In genomic region chr6:38380764-38381128, GRCm38 (mm10) we compare ENCODE assay signal across 7 mouse cellular contexts. TPM values are rescaled to one million over a fixed set of nuclear protein-coding genes. Genes with fewer than 3 reads are reported as not detected.
DNase-seq lines count a peak whose midpoint lies in the region; ATAC-seq and TF ChIP-seq lines count a peak whose summit lies in the region.

No protein-coding gene starts in this region.

- peak overlapping the region; percentile 66 for H3K4me3 ChIP-seq in lung, adult 2 months (replicated peaks; ENCODE audit: extremely low read depth, low read depth, low read length)
- peak overlapping the region; percentile 62 for H3K4me3 ChIP-seq in embryonic facial prominence, embryonic 15.5 days (replicated peaks)
- H3K4me3 ChIP-seq in intestine, embryonic 16.5 days (ENCODE audit: low read length), result peak overlapping the region; percentile 56
- peak overlapping the region; percentile 52 for H3K4me3 ChIP-seq in neural tube, embryonic 14.5 days (ENCODE audit: low read depth, low read length)

- no peak for ATAC-seq in embryonic facial prominence, embryonic 15.5 days (ENCODE audit: insufficient number of reproducible peaks, low FRiP score, low TSS enrichment, low read depth)
- no peak for ATAC-seq in intestine, embryonic 16.5 days
- ATAC-seq in neural tube, embryonic 14.5 days (ENCODE audit: low read depth), result 0 out of 2 replicates have a peak, but pooled peaks have one; percentile 3
- no peak for ATAC-seq in granulocyte monocyte progenitor cell, adult 5-6 weeks (replicated peaks; ENCODE audit: poor library complexity, severe bottlenecking)

- no peak for DNase-seq in lung, adult 2 months
- no peak for DNase-seq in lung, adult 18-20 months
- no peak for DNase-seq in urinary bladder, adult 18-20 months (ENCODE audit: low spot score in 2 of 2)

- peaks cover 6% of the 10 kb centered on the region for H3K36me3 ChIP-seq in embryonic facial prominence, embryonic 15.5 days
- H3K36me3 ChIP-seq in intestine, embryonic 16.5 days (ENCODE audit: control insufficient read depth, insufficient read depth, low read length), result no peaks in the 10 kb centered on the region
- H3K36me3 ChIP-seq in neural tube, embryonic 14.5 days (ENCODE audit: control insufficient read depth, insufficient read depth, low read length), result peaks cover 4% of the 10 kb centered on the region; the same call in 1 of the 2 replicates

- peak overlapping the region; percentile 63 for H3K4me2 ChIP-seq in embryonic facial prominence, embryonic 15.5 days (replicated peaks)
- peak overlapping the region; percentile 54 for H3K4me2 ChIP-seq in intestine, embryonic 16.5 days (ENCODE audit: low read depth, low read length)
- peak overlapping the region; percentile 78 for H3K4me2 ChIP-seq in neural tube, embryonic 14.5 days (ENCODE audit: low read depth, low read length)

- 0 out of 2 replicates have a peak overlapping the region, but pooled peaks have one; percentile 68 for H3K27ac ChIP-seq in embryonic facial prominence, embryonic 15.5 days (replicated peaks)
- no peak overlapping the region for H3K27ac ChIP-seq in intestine, embryonic 16.5 days (ENCODE audit: low read length)
- peak overlapping the region; percentile 75 for H3K27ac ChIP-seq in neural tube, embryonic 14.5 days (ENCODE audit: low read depth, low read length)

- no peaks in the 10 kb centered on the region for H3K9me3 ChIP-seq in embryonic facial prominence, embryonic 15.5 days (replicated peaks)
- no peaks in the 10 kb centered on the region for H3K9me3 ChIP-seq in intestine, embryonic 16.5 days (ENCODE audit: control insufficient read depth, low read length)
- H3K9me3 ChIP-seq in neural tube, embryonic 14.5 days (ENCODE audit: control insufficient read depth, low read length), result no peaks in the 10 kb centered on the region

- no peak for TF ChIP-seq CTCF in lung, adult 2 months (IDR thresholded peaks at IDR 0.05; ENCODE audit: insufficient read depth, low read length)

- WGBS in lung, adult 2 months, result under 1% methylated on average over 4 of the region's 4 CpGs
- WGBS in embryonic facial prominence, embryonic 15.5 days, result 1% methylated on average over 4 of the region's 4 CpGs
- WGBS in intestine, embryonic 16.5 days, result 3% methylated on average over 4 of the region's 4 CpGs
- 3% methylated on average over 4 of the region's 4 CpGs for WGBS in neural tube, embryonic 14.5 days

- peak overlapping the region; percentile 53 for H3K9ac ChIP-seq in embryonic facial prominence, embryonic 15.5 days
- H3K9ac ChIP-seq in intestine, embryonic 16.5 days (ENCODE audit: low read depth, low read length), result peak overlapping the region; percentile 69
- peak overlapping the region; percentile 57 for H3K9ac ChIP-seq in neural tube, embryonic 14.5 days (replicated peaks; ENCODE audit: low read depth, low read length)

- no peaks in the 10 kb centered on the region; the same call in 1 of the 2 replicates for H3K4me1 ChIP-seq in lung, adult 2 months (ENCODE audit: control insufficient read depth, insufficient read depth, low read length)
- peaks cover 12% of the 10 kb centered on the region for H3K4me1 ChIP-seq in embryonic facial prominence, embryonic 15.5 days
- no peaks in the 10 kb centered on the region for H3K4me1 ChIP-seq in intestine, embryonic 16.5 days (ENCODE audit: control insufficient read depth, insufficient read depth, low read length)
- H3K4me1 ChIP-seq in neural tube, embryonic 14.5 days (ENCODE audit: control insufficient read depth, insufficient read depth, low read length), result peaks cover 5% of the 10 kb centered on the region

- no peak for TF ChIP-seq POLR2A in lung, adult 2 months (IDR thresholded peaks at IDR 0.05; ENCODE audit: borderline replicate concordance, extremely low read depth, low read depth, low read length)

- H3K27me3 ChIP-seq in embryonic facial prominence, embryonic 15.5 days, result no peaks in the 10 kb centered on the region
- no peaks in the 10 kb centered on the region for H3K27me3 ChIP-seq in intestine, embryonic 16.5 days (replicated peaks; ENCODE audit: control insufficient read depth, insufficient read depth, low read length)
- no peaks in the 10 kb centered on the region for H3K27me3 ChIP-seq in neural tube, embryonic 14.5 days (ENCODE audit: control insufficient read depth, insufficient read depth, low read length)

RNA-seq across cellular contexts. Expression of gene Ttc26, which starts 0.5 kb away (rescaled TPM):
- 1.3 and 1.9 TPM in 2 replicates for polyA plus RNA-seq in lung, adult 2 months (2012; rRNA removed)
- 7.0 and 10.1 TPM in 2 replicates for polyA plus RNA-seq in embryonic facial prominence, embryonic 15.5 days (2015; fragmentation: Nextera tagmentation; extraction: Ambion mirVana)
- 2.5 and 3.2 TPM in 2 replicates for polyA plus RNA-seq in intestine, embryonic 16.5 days (2015; fragmentation: Nextera tagmentation; extraction: Ambion mirVana)
- polyA plus RNA-seq in neural tube, embryonic 14.5 days (2014; fragmentation: Nextera tagmentation; extraction: Ambion mirVana), result 4.9 and 5.8 TPM in 2 replicates
- total RNA-seq in granulocyte monocyte progenitor cell, adult 5-6 weeks (2014; fragmentation: Nextera tagmentation), result 0.79 TPM in 1 of 2 replicates, not detected in the other
- 0.90 and 1.7 TPM in 2 replicates for total RNA-seq in granulocyte monocyte progenitor cell, adult 5-6 weeks (2017)

RNA-seq across cellular contexts. Expression of gene Zc3hav1, which starts 26.3 kb away (rescaled TPM):
- polyA plus RNA-seq in lung, adult 2 months (2012; rRNA removed), result 22.3 and 24.6 TPM in 2 replicates
- 6.6 and 8.4 TPM in 2 replicates for polyA plus RNA-seq in embryonic facial prominence, embryonic 15.5 days (2015; fragmentation: Nextera tagmentation; extraction: Ambion mirVana)
- polyA plus RNA-seq in intestine, embryonic 16.5 days (2015; fragmentation: Nextera tagmentation; extraction: Ambion mirVana), result 15.5 and 16.5 TPM in 2 replicates
- 0.68 and 0.89 TPM in 2 replicates for polyA plus RNA-seq in neural tube, embryonic 14.5 days (2014; fragmentation: Nextera tagmentation; extraction: Ambion mirVana)
- total RNA-seq in granulocyte monocyte progenitor cell, adult 5-6 weeks (2014; fragmentation: Nextera tagmentation), result 46.8 and 48.4 TPM in 2 replicates
- 47.6 and 53.1 TPM in 2 replicates for total RNA-seq in granulocyte monocyte progenitor cell, adult 5-6 weeks (2017)

RNA-seq across cellular contexts. Expression of gene Ubn2, which starts 53.0 kb away (rescaled TPM):
- 6.1 and 7.8 TPM in 2 replicates for polyA plus RNA-seq in lung, adult 2 months (2012; rRNA removed)
- polyA plus RNA-seq in embryonic facial prominence, embryonic 15.5 days (2015; fragmentation: Nextera tagmentation; extraction: Ambion mirVana), result 14.9 and 17.0 TPM in 2 replicates
- polyA plus RNA-seq in intestine, embryonic 16.5 days (2015; fragmentation: Nextera tagmentation; extraction: Ambion mirVana), result 6.1 and 7.7 TPM in 2 replicates
- 26.5 and 32.5 TPM in 2 replicates for polyA plus RNA-seq in neural tube, embryonic 14.5 days (2014; fragmentation: Nextera tagmentation; extraction: Ambion mirVana)
- 48.2 and 57.1 TPM in 2 replicates for total RNA-seq in granulocyte monocyte progenitor cell, adult 5-6 weeks (2014; fragmentation: Nextera tagmentation)
- total RNA-seq in granulocyte monocyte progenitor cell, adult 5-6 weeks (2017), result 19.0 and 27.8 TPM in 2 replicates
